Mouse (Mus musculus): ENCODE results near the gene Tspan32.

DNA sequence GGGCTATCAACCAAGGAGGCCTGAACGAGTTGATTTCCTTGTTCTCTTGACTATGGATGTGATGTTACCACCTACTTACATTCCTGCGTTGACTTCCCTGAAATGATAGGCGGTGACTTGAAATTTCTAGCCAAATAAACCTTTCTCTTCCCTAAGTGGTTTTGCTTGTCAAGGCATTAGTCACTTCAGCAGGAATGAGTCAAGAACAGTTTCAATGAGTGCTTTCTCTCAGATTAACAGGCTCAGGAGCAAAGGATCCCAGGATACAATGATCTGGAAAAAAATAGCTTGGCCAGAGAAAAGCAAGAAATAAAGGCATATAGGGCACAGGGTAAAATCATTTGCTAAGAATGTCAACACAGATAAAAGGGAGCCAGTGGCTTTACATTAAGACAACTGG, 20.6 kb downstream of the Tspan32 start:
- TF ChIP-seq EP300 (IDR thresholded peaks at IDR 0.05; ENCODE audit: low read depth) (no peak), CTCF (IDR thresholded peaks at IDR 0.05; ENCODE audit: low read depth) (no peak)

Measured in liver, postnatal 0 days (tissue).